Mouse (Mus musculus): ENCODE measurements at regions not wholly inside any gene's neighbourhood (a gene's known extent, or its start where the extent isn't known, plus 50 kb on each side); places are given as distances from the start of the nearest gene placed in this dataset.
"Not testable (repeated sequence)": the region's sequence is repeated elsewhere in the genome, so short reads cannot be mapped to it uniquely, and the experiment has no call there.

- DNase-seq (ENCODE audit: low spot score): no peak
Measured at GRCm38 (mm10) chr17:4563641-4564040, 430.5 kb upstream of the Arid1b start.

DNA sequence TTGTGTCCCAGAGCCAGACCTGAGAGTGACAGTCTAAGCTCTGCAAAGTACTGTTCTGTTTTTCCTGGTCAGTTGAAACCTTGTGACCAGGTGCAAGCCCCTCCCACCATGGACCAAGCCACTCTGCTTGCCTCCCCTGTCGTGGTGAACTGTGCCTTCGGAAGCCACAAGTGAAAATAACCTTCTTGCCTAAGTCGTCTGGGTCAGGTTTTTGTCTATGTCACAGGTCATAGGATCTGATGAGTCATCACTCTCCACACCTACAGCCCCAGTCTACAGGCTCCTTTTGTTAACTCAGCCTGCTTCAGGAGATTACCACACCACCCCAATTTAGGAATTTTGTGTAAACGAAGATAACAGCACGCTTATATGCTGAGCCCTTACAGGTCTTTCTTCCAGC is 417.2 kb upstream of the Arid1b start:
- no peak for DNase-seq (ENCODE audit: low spot score)

DNA sequence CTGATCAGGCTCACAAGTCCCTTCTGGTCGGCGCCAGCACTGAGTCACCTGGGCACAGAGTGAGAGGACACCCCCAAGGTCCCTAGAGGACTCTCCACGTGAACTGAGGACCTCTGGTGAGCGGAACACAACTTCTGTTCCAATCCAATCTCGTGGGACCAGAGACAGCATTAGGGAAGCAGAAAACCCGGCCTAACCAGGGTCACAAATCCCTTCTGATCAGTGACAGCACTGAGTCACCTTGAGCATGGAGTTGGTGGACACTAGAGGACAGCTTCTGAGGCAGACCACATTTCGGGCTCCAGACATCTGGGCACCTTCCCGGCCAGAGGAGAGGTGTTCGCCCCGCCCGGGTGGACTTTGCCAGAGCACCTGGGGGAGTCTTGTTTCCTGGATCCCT is 412.3 kb upstream of the Arid1b start:
- DNase-seq (ENCODE audit: low spot score): no peak

GRCm38 (mm10) chr17:4610481-4610880 is 383.7 kb upstream of the Arid1b start:
- DNase-seq (ENCODE audit: low spot score): no peak

DNA sequence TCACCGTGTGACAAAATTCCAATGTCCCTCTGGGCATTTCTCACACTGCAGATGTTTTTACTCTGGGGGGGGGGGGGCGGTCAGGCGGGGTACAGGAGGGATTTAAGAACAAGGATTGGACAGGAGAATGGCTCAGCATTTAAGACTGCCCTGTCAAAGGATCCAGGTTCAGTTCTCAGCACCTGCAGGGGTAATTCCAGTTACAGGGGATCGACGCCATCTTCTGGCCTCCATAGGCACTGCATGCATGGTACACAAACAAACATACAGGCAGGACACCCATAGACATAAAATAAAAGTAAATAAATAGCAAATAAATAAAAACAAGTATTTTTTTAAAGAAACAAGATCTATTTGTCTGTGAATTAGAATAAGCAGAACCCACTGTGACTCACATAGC is 383.1 kb upstream of the Arid1b start:
- no peak for DNase-seq (ENCODE audit: low spot score)

DNA sequence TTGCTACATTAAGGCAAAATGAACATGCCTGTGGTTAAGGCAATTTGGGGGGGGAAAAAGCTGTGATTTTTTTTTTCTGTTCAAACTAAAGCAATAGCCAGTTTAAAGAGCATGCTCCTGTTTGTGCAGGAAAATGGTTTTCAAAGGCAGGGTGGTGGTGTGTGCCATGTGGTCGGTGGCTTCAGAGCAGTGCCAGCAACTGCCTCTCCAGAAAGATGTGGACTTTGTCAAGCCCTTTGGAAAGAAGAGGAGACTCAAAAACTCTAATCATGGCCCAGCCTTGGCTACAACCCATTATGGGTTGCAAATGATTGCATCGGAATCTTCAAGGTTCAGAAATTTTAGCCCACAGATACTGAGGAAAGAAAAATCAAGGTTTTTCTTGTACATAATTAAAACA is 382.4 kb upstream of the Arid1b start:
- DNase-seq (ENCODE audit: low spot score): no peak

DNA sequence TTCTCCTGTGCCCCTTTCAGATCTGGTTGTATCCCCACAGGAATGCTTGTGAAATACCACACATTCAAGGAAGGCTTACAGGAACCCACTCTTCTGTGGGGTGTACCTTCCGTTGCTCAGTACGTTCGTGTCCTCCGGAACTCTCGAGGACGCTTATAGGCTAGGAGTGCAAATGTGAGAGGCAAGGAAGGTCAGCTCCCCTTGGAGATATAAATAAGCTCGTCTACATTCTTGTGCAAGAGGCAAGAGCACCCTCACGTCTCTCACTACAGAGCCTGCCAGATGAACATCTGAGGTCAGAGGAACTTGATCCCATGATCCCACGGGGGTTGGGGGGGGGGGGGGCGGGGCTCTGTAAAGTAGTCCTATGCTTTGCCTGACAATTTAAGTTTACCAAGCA is 382.0 kb upstream of the Arid1b start:
- DNase-seq (ENCODE audit: low spot score): no peak

DNA sequence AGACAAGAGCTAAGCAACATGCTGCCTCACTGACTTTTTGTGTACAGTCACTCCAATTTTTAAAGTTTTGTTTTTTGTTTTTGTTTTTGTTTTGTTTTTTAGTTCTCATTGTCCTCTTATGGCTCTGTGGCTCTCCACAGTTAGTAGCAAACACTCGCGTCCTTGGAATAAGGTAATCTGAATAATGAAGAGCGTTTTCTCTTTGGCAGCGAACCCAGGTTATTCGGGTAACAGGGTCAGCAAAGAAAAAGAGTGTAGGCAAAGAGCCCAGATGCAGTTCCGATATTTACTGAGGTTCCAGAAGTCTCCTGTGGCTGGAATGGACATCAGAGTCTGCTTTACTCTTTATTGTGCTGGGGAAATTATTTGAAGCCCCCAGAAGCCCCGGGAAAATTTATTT is 381.4 kb upstream of the Arid1b start:
- DNase-seq (ENCODE audit: low spot score): no peak

DNA sequence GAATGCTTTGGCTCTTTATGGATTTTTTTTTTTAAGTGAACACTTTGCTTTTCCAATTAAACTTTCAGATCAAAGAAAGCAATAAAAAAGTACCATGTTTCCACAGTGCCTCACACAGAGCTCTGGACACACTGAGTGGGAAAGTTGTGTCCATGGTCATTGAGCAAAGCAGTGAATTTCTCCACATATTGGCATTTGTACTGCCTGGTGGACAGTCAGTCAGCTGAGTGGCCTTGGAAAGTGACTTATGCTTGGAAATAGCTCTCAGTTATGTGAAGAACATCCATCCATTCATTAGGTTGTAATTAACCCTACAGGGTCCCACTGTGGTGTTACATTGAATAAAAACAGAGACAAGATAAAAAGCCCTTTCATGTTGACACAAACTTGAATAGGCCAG is 373.8 kb upstream of the Arid1b start:
- no peak for DNase-seq (ENCODE audit: low spot score)

- not testable (repeated sequence) for DNase-seq (ENCODE audit: low spot score)
Measured at GRCm38 (mm10) chr17:4626126-4626525, 368.0 kb upstream of the Arid1b start.

- DNase-seq (ENCODE audit: low spot score): no peak
Measured at GRCm38 (mm10) chr17:4627542-4627941, 366.6 kb upstream of the Arid1b start.

GRCm38 (mm10) chr17:4631122-4631521 is 363.0 kb upstream of the Arid1b start:
- no peak for DNase-seq (ENCODE audit: low spot score)

DNA sequence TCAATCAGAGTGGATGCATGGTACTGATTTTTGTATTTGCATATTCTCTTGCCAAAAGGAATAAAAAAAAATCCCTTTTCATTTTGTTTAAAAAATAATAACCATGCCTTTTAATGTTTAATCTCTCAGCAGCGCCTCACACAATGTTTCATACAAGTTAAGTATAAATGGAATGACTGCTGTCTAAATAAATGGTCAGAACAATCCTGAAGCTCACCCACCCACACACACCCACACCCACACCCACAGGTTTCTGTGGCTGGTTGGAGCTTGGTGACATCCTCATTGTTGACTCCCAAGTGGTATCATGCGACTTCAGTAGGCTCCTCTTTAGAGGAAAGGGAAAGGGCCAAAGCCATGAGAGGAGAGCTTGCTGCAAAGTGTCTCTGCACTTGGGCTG is 361.6 kb upstream of the Arid1b start:
- no peak for DNase-seq (ENCODE audit: low spot score)

DNA sequence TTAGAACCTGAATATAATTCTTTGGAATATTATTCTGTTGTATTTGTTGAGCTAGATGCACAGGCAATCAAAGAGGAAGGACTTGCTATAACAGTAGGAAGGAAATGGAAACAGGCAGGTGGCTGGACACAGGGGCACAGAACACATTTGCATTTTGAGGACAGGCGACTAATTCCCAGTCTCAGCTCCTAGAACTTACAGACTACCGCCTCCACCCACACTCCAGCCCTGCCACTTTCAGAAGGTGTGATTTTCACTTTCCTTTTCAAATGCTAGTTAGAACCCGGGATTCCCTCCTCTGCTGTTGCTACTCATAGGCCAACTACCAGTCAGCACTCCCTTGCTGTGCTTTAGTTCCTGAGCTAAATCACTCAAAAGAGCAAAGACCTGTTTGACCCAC is 360.4 kb upstream of the Arid1b start:
- DNase-seq (ENCODE audit: low spot score): no peak

GRCm38 (mm10) chr17:4636796-4637353 is 357.3 kb upstream of the Arid1b start:
- DNase-seq (ENCODE audit: low spot score): no peak

DNA sequence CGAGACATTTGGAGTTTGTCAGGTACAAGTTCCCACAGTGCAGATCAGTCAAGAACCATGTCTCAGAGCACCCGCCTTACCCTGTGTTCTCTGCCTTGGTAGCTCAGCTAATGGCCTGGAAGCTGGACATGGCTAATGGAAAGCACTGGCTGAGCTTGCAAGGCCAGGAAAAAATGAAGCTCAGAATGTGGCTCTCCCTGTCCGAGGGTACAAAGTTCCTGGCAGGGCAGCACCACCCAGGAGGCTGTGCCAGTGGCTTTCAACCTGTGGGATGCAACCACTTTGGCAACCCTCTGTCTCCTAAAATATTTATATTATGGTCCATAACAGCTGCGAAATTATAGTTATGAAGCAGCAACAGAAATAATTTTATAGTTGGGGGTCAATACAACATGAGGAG is 354.6 kb upstream of the Arid1b start:
- DNase-seq (ENCODE audit: low spot score): no peak

- peak; percentile 3 for DNase-seq (ENCODE audit: low spot score)
Measured at GRCm38 (mm10) chr17:4640555-4640954, 353.6 kb upstream of the Arid1b start.

DNA sequence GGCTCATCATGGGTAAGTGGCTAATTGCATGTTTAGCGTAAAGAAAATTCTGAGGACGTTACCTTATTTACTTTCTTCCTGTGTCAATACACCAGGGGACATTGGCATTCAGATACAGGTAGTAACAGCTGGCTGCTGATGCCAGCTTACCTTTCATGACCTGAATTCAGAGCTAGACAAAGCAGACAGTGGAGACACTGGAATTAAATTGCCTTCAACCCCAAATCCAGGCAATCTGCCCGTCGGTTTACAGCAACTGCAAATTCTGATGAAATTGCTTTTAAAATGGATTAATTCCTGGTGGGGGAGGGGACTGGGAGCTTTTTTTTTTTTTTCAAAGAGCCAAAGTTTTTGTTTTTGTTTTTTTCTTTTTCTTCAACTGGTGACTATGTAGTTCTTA is 353.0 kb upstream of the Arid1b start:
- DNase-seq (ENCODE audit: low spot score): no peak

DNA sequence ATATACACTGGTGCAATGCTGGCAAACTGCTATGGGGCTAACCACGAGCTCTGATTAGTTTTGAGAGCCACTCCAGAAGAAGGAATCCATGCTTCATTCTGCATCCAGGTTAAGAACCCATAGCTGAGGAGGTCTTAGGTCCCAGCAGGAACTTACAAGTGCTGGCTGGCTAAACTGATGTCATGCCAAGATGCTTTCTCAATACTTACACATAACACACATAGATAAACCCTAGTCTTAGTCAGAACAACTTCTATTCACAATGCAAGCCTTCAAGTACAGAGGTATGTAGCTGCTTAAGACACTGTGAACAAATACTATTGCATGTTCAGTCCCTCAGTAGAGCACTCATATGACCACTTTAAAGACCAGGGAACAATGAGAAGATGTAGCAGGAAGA is 352.1 kb upstream of the Arid1b start:
- no peak for DNase-seq (ENCODE audit: low spot score)

DNA sequence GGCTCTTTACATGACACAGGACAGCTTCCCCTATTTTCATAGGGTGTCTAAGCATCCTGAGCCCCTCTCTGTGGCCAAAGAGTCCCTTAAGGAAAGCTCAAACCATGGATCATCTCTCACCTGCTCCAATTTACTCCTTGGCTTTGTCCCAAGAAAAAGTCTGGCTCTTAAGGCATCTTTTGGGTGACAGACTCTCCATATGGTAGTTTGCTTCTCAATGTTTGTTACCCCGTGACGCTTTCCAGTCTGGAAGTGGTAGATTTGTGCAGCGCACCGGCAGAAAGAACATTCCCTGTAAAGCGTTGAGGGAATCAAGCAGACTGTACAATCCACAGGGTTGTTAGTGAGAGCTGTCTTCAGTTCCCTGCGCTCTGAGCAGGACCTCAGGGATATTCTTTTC is 350.8 kb upstream of the Arid1b start:
- DNase-seq (ENCODE audit: low spot score): no peak

DNA sequence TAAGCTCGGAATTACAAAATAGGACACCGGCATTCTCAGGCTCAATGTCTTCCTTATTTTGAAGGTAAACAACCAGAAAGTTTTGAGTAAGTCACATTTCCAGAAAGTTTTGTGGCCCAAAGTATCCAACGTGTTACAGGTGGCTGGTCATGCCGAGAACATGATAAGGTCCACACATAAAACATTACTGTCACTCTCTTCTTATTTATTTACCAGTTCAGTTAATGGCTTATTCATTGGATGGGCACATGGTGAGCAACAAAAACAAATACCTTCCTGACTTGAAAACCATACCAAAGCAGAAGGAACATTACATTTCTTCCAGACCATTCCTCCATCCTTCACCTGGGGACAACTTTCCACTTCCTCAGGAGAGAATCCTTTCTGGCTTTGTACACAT is 345.5 kb upstream of the Arid1b start:
- no peak for DNase-seq (ENCODE audit: low spot score)

DNA sequence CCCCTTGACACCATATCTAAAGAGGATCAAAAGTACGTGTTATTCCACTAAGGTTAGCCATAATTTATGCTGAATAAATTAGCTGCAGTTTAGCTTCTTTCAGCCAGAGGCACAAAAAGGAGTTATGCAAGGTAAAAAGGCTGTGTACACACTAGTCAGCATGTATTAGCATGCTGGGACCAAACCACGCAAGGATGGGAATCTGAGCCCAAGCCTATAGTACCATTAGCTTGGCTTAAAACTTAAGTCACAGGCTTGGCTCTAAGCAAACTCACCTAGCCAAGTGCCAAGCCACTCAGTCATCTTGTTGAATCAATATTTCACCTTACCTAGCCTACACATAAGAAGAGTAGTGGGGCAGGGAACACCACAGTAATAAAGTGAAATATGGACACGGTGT is 339.9 kb upstream of the Arid1b start:
- DNase-seq (ENCODE audit: low spot score): no peak

DNA sequence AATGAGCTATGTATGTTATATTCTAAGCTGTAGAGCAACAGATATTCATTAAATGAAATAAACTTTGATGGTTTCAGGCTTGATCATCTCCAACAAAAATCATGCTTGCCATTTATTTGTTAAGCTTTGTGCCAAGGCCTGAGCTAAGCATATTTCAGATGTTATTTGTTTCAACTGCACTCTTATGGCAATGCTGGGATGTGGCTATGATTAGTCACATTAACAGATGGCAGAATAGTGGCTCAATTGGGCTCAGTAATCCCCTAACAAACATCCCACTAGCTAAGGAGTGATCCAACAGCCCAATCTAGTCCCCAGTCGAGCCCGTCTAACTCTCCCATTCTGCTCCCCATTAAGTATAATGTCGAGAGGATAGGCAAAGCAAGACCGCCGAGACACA is 332.1 kb upstream of the Arid1b start:
- DNase-seq (ENCODE audit: low spot score): no peak

DNA sequence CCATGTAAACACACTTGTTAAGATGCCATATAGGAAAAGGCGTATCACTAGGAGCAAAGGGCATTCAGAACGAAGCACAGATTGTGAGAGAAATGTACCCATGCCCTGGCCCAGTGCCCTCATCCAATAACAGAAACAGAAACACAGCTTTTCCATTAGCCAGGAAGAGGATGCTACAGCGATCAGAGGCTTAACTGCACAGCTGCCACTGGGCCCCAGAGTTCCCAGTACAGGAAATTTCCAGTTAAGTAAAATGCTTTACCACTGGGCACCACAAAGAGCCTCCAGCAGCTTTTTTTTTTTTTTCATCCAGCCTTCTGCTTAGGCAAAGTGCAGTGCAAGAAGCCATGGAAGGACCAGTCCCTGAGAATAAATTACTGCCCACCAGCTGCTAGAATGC is 325.6 kb upstream of the Arid1b start:
- DNase-seq (ENCODE audit: low spot score): no peak

DNA sequence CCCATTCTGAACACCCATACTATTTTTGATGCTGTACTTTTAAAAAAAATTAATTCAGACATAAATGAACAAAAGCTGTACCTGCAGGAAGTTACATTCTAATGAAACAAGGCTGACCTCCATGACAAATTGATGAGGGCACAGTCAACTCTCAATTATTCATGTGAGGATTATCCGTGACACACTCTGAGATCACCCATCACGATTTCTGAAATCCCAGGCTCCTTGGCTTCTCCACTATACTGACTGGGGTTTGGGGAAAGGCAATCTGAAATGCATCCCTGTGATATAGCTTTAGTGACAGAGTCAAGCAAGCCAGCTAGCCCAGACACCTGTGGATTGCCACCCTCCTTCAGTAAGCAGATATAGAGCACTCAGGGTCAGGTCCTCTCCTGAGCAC is 320.9 kb upstream of the Arid1b start:
- no peak for DNase-seq (ENCODE audit: low spot score)
